Mouse (Mus musculus) cerebellum, adult 11-12 months (tissue): ENCODE results near the gene Prtn3.
"Not testable (repeated sequence)": the region's sequence is repeated elsewhere in the genome, so short reads cannot be mapped to it uniquely, and the experiment has no call there.

Experiments
- DNase-seq: peaks from one replicate; pipeline ENCODE4 v3.0.0; 2022

Prtn3 gene

GRCm38 (mm10) chr10:79877757-79878156, 3.5 kb downstream of the Prtn3 start:
- no peak for DNase-seq

DNA sequence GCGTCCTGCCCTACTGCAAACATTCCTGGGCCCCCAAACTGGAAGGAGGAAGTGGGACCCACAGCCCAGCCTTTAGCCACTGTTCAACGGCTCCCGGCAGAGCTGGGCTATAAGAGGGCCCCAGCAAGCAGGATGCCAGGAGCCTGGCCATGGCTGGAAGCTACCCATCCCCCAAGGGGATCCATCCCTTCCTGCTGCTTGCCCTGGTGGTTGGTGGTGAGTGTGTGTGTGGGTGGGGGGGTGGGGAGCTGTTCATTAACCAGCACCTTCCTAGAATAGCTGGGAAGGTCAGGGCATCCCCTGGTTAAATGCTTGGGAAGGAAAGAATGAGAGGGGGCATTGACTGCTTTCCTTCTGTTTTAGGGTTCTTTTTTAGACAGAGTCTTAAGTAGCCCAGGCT, 5.3 kb downstream of the Prtn3 start:
- no peak for DNase-seq

- DNase-seq: no peak
Observed at GRCm38 (mm10) chr10:79880721-79881120, 6.4 kb downstream of the Prtn3 start.

GRCm38 (mm10) chr10:79881981-79882380, 7.7 kb downstream of the Prtn3 start:
- DNase-seq: no peak

DNA sequence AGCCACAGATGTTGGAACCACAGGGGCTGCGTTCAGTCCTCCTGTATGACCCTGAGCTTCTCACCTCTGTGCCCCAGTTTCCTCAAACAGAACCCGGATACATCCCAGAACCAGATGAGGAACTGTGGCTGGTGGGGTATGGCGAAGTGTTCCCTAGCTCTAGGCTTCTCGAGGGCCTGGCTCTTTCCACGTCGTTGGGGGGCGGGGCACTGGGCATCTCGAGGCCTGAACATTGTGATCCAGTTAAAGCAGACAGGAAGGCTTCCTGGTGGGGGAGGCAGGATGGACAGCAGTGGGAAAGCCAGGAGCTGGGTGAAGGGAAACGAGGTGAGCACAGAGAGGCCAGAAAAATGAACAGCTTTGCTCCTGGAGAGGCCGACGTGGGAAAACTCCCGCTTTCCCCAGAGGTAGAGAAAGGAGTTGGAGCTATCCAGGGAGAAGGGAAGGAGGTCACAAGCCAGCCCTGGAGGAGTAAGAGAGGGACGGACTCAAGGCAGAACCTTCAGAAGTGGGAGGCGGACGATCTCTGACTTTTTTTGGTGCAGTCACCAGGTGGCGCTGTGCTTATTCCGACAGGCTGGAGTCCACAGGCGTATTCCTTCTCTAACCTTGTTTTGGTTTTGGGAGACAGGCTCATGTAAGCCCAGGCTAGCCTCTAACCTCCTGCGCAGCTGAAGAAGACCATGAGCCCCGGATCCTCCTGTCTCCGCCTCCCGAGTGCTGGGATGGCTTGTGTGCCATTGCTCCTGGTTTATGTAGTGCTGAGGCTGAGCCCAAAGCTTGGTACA, 9.2 kb downstream of the Prtn3 start:
- DNase-seq: peak; percentile 79

DNA sequence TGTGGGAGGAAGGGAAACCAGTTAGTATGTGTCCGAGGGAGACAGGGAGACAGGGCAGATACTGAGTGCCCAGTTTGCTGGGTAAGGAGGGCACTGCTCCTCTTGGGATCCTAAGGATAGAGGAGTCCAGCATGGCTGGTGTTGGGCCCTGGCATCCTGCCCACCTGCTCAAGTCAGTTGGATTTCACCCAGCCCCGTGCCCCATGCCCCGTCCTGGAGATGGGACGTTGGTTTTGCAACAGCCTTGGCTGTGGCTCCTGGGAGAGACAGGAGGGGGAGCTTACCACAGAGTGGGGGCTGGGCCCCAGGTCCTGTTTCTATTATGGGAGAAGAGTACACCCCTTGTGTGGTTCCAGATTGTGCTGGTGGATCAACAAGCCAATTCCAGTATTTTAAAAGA, 10.2 kb downstream of the Prtn3 start:
- peak; percentile 60 for DNase-seq

DNA sequence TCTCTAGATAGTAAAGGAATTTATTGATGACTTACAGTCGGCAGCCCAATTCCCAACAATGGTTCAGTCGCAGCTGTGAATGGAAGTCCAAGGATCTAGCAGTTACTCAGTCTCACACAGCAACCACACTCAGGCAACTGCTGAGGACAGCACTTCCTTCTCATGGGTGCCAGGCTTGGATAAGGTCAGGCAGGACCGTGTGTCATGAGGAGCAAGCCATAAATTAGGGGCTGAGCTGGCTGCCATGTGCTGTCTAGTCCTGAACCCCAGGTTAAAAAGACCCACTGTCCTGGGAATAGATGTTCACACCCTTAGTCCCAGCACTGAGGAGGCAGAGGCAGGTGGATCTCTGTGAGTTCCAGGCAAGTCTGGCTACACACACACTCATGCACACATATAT, 10.7 kb downstream of the Prtn3 start:
- not testable (repeated sequence) for DNase-seq

- no peak for DNase-seq
Observed at GRCm38 (mm10) chr10:79886054-79886453, 11.8 kb downstream of the Prtn3 start, which contains the start of gene Elane. TSS of gene Elane (plus strand) at chr10:79886247.

- DNase-seq: no peak
Observed at GRCm38 (mm10) chr10:79886611-79887010, 12.3 kb downstream of the Prtn3 start.

- no peak for DNase-seq
Observed at GRCm38 (mm10) chr10:79889386-79889785, 15.1 kb downstream of the Prtn3 start.

- DNase-seq: no peak
Observed at GRCm38 (mm10) chr10:79890670-79891069, 16.4 kb downstream of the Prtn3 start, which contains the start of gene Cfd. TSS of gene Cfd (plus strand) at chr10:79890853.

- peak; percentile 77 for DNase-seq
Observed at GRCm38 (mm10) chr10:79892451-79893118, 18.3 kb downstream of the Prtn3 start.

GRCm38 (mm10) chr10:79896306-79896705, 22.0 kb downstream of the Prtn3 start:
- DNase-seq: no peak

GRCm38 (mm10) chr10:79896814-79897213, 22.5 kb downstream of the Prtn3 start:
- no peak for DNase-seq

DNA sequence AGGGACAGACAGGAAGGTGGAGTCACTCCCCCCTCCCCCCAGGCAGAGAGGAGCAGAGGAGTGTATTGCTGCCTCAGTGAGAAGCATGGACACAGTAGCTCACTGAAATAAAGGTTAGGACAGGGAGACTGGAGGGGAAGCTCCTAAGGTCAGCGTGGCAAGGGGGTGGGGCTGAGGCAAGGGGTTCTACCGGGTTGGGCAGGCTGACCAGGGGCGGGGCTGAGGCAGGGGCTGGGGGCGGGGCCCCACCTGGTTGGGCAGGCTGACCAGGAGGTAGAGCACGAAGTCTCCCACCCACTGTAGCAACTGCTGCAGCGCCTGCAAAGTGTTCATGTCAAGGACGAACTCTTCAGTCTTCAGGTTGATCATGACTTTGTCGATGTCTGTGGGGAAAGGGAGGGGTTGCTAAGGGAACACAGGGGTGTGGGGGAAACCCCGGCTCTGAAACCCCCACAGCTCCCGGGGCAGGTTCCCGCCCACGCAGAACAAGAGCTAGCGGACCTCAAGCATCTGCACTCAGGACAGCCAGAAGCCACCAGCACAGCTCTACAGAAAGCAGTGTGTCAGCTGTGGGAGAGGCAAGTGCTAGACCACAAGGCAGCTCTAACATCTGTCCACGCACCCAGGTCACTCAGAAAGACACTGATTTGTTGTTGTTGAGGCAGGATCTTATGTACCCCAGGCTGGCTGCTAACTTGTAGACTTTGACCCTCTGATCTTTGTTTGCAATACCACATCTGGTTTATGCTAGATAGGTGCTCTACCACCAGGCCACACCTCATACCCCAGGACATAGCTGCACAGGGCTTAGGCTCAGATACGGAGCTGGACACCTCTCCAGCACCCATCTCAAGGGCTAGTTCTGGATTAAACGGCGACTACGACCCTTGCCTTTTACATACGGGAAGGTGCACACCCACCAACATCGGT, 23.3 kb downstream of the Prtn3 start:
- DNase-seq: no peak

- no peak for DNase-seq
Observed at GRCm38 (mm10) chr10:79900951-79901410, 26.7 kb downstream of the Prtn3 start.

DNA sequence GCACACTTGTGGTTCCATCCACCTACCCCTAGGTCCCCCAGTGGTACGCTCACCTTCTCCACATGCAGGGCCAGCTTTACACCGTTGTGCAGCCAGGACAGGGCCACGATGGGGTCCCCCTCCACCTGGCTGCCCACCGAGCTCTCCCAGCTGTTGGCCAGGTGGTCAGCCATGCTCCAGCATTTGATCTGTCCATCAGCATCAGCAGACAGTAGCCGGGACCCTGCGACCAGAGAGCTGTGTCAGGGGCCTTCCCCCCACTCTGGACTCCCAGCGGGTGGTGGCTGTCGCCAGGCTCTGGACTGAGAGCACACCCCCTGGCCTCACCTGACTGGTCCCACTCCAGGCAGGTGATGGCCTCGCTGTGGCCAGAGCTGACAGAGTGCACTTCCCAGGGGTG, 32.4 kb downstream of the Prtn3 start:
- peak; percentile 68 for DNase-seq

DNA sequence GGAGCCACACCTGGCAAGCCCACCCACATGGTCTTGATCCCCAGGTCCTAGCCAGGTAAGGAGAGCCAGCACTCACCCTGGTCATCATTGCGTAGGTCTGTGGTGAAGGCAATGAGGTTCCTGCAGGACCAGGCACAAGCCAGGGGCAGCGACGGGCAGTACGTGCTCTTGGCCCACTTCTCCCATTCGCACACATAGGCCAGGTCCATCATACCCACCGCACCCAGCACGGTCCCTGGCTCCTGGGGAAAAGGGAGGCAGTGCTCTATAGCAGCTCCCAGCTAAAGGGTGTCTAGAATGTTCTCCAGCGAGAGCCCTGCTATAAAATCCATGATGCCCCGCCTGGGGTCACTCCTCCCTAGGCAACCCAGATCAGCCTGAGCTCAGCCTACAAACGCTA, 33.1 kb downstream of the Prtn3 start:
- DNase-seq: peak; percentile 63

GRCm38 (mm10) chr10:79908167-79909091, 34.2 kb downstream of the Prtn3 start, which contains the start of gene Med16:
TSS of gene Med16 (minus strand) at chr10:79908923.
- DNase-seq: peak; percentile 97

DNA sequence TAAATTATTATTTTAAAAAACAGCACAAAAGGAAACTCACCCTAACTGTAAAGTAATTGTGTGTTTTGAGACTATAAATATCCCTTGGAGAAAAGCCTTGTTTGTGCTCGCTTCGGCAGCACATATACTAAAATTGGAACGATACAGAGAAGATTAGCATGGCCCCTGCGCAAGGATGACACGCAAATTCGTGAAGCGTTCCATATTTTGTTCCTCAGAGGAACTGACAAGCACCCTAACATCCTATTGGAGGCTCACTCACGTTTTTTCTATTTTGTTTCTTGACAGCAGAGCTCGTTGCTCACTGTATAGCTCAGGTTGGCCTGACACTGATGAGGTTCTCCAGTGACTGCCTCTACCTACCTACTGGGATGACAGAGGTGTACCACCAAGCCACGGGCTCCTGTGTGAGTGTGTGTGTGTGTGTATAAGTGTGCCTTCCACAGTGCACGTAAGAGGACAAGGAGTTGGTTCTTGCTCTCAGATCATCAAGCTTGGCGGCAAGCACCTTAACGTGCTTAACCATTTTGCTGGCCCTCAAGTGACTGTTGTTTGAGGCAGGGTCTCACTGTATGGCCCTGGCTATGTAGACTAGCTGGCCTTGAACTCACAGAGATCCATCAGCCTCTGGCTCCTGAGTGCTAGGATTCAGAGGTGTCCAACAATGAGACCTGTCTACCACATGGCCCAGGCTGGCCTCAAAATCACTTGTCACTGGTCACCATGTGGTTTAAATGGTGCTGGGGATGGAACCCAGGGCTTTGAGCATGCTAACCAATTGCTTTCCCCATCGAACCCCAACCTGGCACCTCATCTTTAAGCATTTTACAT, 35.0 kb downstream of the Prtn3 start:
- DNase-seq: peak; percentile 64

GRCm38 (mm10) chr10:79910556-79910955, 36.3 kb downstream of the Prtn3 start, which contains the start of gene Gm26602:
TSS of gene Gm26602 (plus strand) at chr10:79910856.
- DNase-seq: no peak
